Mouse (Mus musculus): ENCODE results near the gene Eipr1.

DNA sequence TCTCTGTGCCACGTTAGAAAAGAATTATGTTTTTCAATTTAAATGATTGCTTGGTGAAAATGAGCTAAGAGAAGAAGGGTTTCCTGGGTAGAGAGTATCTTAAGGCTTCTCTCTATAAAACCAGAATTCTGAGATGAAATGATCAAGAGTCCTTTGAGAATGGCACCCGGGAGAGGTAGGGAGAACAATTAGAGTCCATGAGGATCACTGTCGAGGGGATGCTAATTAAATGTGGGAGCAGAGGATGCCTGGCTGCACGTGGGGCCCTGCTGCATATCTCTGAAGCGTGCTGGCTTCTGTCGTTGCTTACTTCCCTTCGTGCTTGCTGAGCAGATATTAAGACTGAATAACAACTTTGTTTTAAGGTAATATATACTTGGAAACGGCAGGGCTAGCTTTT is 23.5 kb downstream of the Eipr1 start:
- TF ChIP-seq CTCF (IDR thresholded peaks at IDR 0.05) (no peak), POLR2A (IDR thresholded peaks at IDR 0.05; ENCODE audit: insufficient read depth, low read depth, low read length) (no peak), EP300 (IDR thresholded peaks at IDR 0.05; ENCODE audit: insufficient read depth, low read depth, low read length) (no peak)

Measured in heart, adult 2 months (tissue).